Comparison of ENCODE assay signal across 15 mouse cellular contexts in genomic region chr6:3590289-3590904, GRCm38 (mm10).
"Had no signal": no experiment of that assay in that cellular context is flagged by ENCODE, and none has a peak within 500 bp of the region (broad histone marks: within the 10 kb centered on the region; RNA-seq: fewer than 3 reads in every experiment).

No protein-coding gene starts in this region.

- H3K27me3 ChIP-seq: liver, embryonic 13.5 days; lung, embryonic 15.5 days; midbrain, embryonic 15.5 days; neural tube, embryonic 12.5 days had no signal

- H3K27ac ChIP-seq: left cerebral cortex, adult 2 months; limb, embryonic 10.5 days; liver, embryonic 13.5 days; lung, embryonic 15.5 days; macrophage; midbrain, embryonic 10.5 days; midbrain, embryonic 15.5 days; neural tube, embryonic 12.5 days had no signal

- H3K36me3 ChIP-seq: lung, embryonic 15.5 days; midbrain, embryonic 15.5 days had no signal

- ATAC-seq: liver, postnatal 0 days; midbrain, embryonic 15.5 days had no signal

- H3K4me1 ChIP-seq: limb, embryonic 10.5 days; lung, embryonic 15.5 days; midbrain, embryonic 10.5 days; midbrain, embryonic 15.5 days; neural tube, embryonic 12.5 days had no signal

- DNase-seq: kidney, adult 18-20 months; kidney, postnatal 25 days; liver, embryonic 13.5 days; liver, postnatal 0 days; lung, postnatal 14 days; right cerebral cortex, postnatal 4 days; spleen, adult 18-20 months; thymus, postnatal 36 days had no signal

- H3K9me3 ChIP-seq: limb, embryonic 10.5 days; liver, embryonic 13.5 days; lung, embryonic 15.5 days; midbrain, embryonic 10.5 days; midbrain, embryonic 15.5 days; neural tube, embryonic 12.5 days had no signal

- H3K4me3 ChIP-seq: left cerebral cortex, adult 2 months; limb, embryonic 10.5 days; liver, embryonic 13.5 days; lung, embryonic 15.5 days; midbrain, embryonic 10.5 days; midbrain, embryonic 15.5 days; neural tube, embryonic 12.5 days had no signal
